Mouse (Mus musculus) lung, embryonic 16.5 days (tissue): Measurements from ENCODE around the gene Elmod3. TPM values are rescaled to one million over a fixed set of nuclear protein-coding genes. Genes with fewer than 3 reads are reported as not detected.

Experiments used
- ATAC-seq: fragments of 200-750 bp; cut with Nextera tagmentation; 2 replicates; pipeline ENCODE4 v1.8.0; 2017; ENCODE audit warnings: low read depth, mild to moderate bottlenecking, moderate library complexity
- H3K27ac ChIP-seq: fragments of 300-500 bp; sonication (generic); 2 replicates; pipeline ENCODE4 v1.5.1; 2014; ENCODE audit warnings: mild to moderate bottlenecking, control low read depth, low read length
- H3K27me3 ChIP-seq: fragments of 300-500 bp; sonication (generic); 2 replicates; pipeline ENCODE4 v1.6.1; 2014; ENCODE audit warnings: low read depth, low read length, mixed read lengths; ENCODE audit not compliant: control insufficient read depth, insufficient read depth
- H3K36me3 ChIP-seq: fragments of 300-500 bp; sonication (generic); 2 replicates; pipeline ENCODE4 v1.6.1; 2014; ENCODE audit warnings: low read length; ENCODE audit not compliant: control insufficient read depth, insufficient read depth
- H3K4me1 ChIP-seq: fragments of 300-500 bp; sonication (generic); replicated peaks from 2 replicates; pipeline ENCODE4 v1.6.1; 2014; ENCODE audit warnings: low read length, mixed read lengths; ENCODE audit not compliant: control insufficient read depth, insufficient read depth
- H3K4me2 ChIP-seq: fragments of 300-500 bp; sonication (generic); 2 replicates; pipeline ENCODE4 v1.6.1; 2014; ENCODE audit warnings: low read depth, low read length, control low read depth
- H3K4me3 ChIP-seq: fragments of 300-500 bp; sonication (generic); 2 replicates; pipeline ENCODE4 v1.5.1; 2014; ENCODE audit warnings: mild to moderate bottlenecking, low read length, control low read depth
- H3K9ac ChIP-seq: fragments of 300-500 bp; sonication (generic); 2 replicates; pipeline ENCODE4 v1.6.1; 2014; ENCODE audit warnings: low read length, control low read depth
- H3K9me3 ChIP-seq: fragments of 300-500 bp; sonication (generic); 2 replicates; pipeline ENCODE4 v1.6.1; 2016; ENCODE audit warnings: low read length; ENCODE audit not compliant: control insufficient read depth
- WGBS: fragments of 180-500 bp; shearing (Covaris S2); extraction: QIAGEN DNeasy Blood & Tissue Kit; methylation state at CpG from one replicate; pipeline ENCODE4 v1.1.7; 2014; 5-methylcytosine and 5-hydroxymethylcytosine counted together
- polyA plus RNA-seq: library from polyadenylated mRNA; unstranded; fragments of >200 nt; fragmentation: Nextera tagmentation; extraction: Ambion mirVana; gene quantifications from 2 replicates; pipeline ENCODE4 v1.2.1, GENCODE M21; 2015

Gene Elmod3
- polyA plus RNA-seq, 1 experiment from 2014 or later = 20.0 TPM

DNA sequence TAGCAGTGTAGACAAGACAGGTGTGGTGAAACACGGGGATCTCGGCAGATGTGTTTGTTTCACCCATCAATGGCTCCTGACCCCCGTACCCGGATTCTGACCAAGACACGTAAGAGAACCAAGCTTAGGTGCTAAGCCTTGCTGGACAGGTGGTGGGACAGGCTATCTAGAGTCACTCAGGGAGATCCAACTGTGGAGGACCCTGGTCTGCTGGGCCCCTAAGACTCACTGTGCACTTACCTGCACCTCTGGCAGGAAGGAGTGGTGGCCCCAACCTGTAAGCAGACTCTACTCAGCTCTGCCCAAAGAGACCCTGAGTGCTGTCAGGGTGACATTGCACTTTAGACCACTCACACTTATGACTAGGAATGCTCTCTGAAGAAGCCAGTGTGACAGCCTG, 77.3 kb downstream of the Elmod3 start:
- Histone ChIP-seq H3K27me3 (no peaks in the 10 kb centered on the region), H3K4me3 (no peak overlapping the region), H3K9ac (no peak overlapping the region), H3K36me3 (no peaks in the 10 kb centered on the region), H3K9me3 (no peaks in the 10 kb centered on the region), H3K27ac (no peak overlapping the region), H3K4me1 (peaks cover 8% of the 10 kb centered on the region), H3K4me2 (no peak overlapping the region)
- ATAC-seq = no peak
- 89% methylated on average over 5 of the region's 5 CpGs for WGBS

DNA sequence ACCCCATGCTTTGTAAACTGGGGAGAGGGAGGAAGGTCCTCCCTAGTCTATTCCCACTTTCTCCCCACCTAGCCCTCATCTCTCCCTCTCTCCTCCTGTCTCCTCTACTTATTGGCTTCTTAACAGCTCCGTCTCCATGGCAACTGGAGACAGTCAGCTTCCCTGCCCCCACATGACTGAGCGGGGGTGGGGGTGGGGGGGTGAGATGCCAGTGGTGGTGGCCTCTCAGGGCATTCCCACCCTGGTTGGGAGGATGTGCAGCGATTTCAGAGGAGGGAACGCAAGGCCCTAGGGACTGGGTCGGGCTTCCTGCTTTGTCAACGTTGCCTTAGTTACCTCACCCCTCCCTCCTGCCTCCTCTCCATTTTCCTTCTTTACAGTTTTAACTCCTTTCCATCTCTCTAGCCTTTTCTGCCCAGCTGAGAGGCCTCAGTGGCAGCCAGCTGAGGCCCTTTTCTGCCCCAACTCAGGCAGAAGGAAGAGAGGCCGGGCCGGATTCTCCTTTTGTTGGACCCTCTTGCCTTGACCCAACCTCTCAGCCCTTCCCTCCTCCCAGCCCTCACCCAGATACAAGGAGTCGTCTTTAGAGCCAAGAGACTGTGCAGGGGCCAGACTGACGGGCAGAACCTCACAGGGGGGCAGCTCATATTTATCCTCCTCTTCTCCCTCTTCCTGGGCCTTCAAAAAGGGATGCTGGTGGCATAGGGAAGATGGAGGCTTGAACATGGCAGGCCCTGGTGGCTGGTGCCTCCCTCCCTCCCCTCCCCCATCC, 78.1 kb downstream of the Elmod3 start:
- Histone ChIP-seq H3K27me3 (no peaks in the 10 kb centered on the region), H3K4me1 (peaks cover 8% of the 10 kb centered on the region), H3K36me3 (no peaks in the 10 kb centered on the region), H3K9ac (0 out of 2 replicates have a peak overlapping the region, but pooled peaks have one; percentile 39), H3K9me3 (no peaks in the 10 kb centered on the region), H3K4me2 (no peak overlapping the region), H3K27ac (no peak overlapping the region), H3K4me3 (no peak overlapping the region)
- peak; percentile 53 for ATAC-seq
- 20% methylated on average over 10 of the region's 10 CpGs for WGBS

DNA sequence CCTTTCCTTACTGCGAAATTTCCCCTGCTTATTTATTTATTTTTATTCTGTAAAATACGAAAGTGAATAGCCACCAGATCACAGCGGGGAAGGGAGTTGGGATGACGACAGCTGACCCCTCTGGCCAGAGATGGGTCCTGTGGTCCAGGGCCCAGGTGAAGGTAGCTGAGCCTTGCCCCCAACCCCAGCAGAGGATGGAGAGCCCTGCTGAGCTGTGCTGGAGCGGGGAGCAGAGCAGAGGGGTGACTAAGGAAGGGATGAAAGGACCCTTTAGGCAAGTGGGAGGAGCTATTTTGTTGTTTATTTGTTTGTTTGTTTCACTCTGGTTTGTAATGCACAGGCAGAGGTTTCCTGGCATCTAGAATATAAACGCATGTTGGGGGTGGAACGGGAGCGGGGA, 78.9 kb downstream of the Elmod3 start:
- 36% methylated on average over 8 of the region's 8 CpGs for WGBS

DNA sequence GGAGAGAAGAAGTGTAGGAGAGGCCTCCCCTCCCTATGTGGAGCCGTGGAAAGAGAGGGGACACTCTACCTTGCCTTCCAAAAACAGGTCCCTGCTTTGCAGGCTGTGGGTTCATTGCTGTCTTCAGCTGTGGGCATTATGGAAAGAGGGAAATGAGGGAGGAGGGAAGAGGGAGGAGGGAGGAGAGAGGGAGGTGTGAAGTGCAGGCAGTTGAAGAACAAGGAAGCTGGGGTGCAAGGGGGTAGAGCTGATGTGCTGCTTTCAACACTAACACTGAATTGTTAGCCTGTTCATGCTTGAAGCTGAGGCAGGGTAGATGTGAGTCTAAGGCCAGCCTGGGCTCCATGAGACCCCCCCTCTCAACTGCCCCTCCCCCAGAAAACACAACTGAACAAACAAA, 79.4 kb downstream of the Elmod3 start:
- no peaks in the 10 kb centered on the region for H3K9me3 ChIP-seq
- 67% methylated on average over 1 of the region's 1 CpGs for WGBS
- no peaks in the 10 kb centered on the region for H3K36me3 ChIP-seq
- no peak for ATAC-seq
- H3K27me3 ChIP-seq = no peaks in the 10 kb centered on the region
- no peak overlapping the region for H3K4me3 ChIP-seq
- H3K4me1 ChIP-seq = peaks cover 8% of the 10 kb centered on the region
- H3K9ac ChIP-seq = no peak overlapping the region
- no peak overlapping the region for H3K4me2 ChIP-seq
- no peak overlapping the region for H3K27ac ChIP-seq

More for the DNA sequence above, 78.9 kb downstream of the Elmod3 start:
- H3K36me3 ChIP-seq = no peaks in the 10 kb centered on the region
- ATAC-seq = 0 out of 2 replicates have a peak, but pooled peaks have one; percentile 45
- H3K27ac ChIP-seq = no peak overlapping the region
- no peaks in the 10 kb centered on the region for H3K9me3 ChIP-seq
- no peak overlapping the region for H3K4me2 ChIP-seq
- H3K4me1 ChIP-seq = peaks cover 8% of the 10 kb centered on the region
- no peaks in the 10 kb centered on the region for H3K27me3 ChIP-seq
- no peak overlapping the region for H3K9ac ChIP-seq
- H3K4me3 ChIP-seq = no peak overlapping the region

Other genes with a start within 250 kb of the Elmod3 start
- 15.8 and 16.8 TPM in 2 replicates for gene Tmem150a, start 243.0 kb downstream of the Elmod3 start, polyA plus RNA-seq
- 149 and 152 TPM in 2 replicates for gene Rnf181, start 231.5 kb downstream of the Elmod3 start, polyA plus RNA-seq
- gene Vamp5, start 217.9 kb downstream of the Elmod3 start, polyA plus RNA-seq = 43.0 and 46.3 TPM in 2 replicates
- 217 and 246 TPM in 2 replicates for gene Vamp8, start 207.7 kb downstream of the Elmod3 start, polyA plus RNA-seq
- gene Ggcx, start 184.1 kb downstream of the Elmod3 start, polyA plus RNA-seq = 38.7 and 42.6 TPM in 2 replicates
- gene Mat2a, start 158.9 kb downstream of the Elmod3 start, polyA plus RNA-seq = 336 and 340 TPM in 2 replicates
- not detected in 2 replicates for gene Sh2d6, start 76.7 kb downstream of the Elmod3 start, polyA plus RNA-seq
- gene Capg, start 54.0 kb downstream of the Elmod3 start, polyA plus RNA-seq = 75.8 and 82.9 TPM in 2 replicates
- 18.6 and 20.1 TPM in 2 replicates for gene Retsat, start 62 bp upstream of the Elmod3 start, polyA plus RNA-seq
- gene Tgoln1, start 18.6 kb upstream of the Elmod3 start, polyA plus RNA-seq = 45.6 and 46.8 TPM in 2 replicates
- 29.2 and 31.9 TPM in 2 replicates for gene Tcf7l1, start 190.8 kb upstream of the Elmod3 start, polyA plus RNA-seq